Mouse (Mus musculus) heart, postnatal 10 days (tissue): ENCODE results near the gene Pfas. TPM values are rescaled to one million over a fixed set of nuclear protein-coding genes. Genes with fewer than 3 reads are reported as not detected.
"Not testable (repeated sequence)": the region's sequence is repeated elsewhere in the genome, so short reads cannot be mapped to it uniquely, and the experiment has no call there.

Source experiments
- DNase-seq, 2 experiments: peaks; one replicate each; pipeline ENCODE4 v3.0.0; 2021
- intact Hi-C: fragments of 180-260 bp; cut with DNase I; formaldehyde crosslinking; loops from one replicate; pipeline ENCODE4 v1.15.1; 2025
- total RNA-seq, 2 experiments: library from RNA; stranded (reverse); gene quantifications; 2 replicates each; pipeline ENCODE4 v1.2.3; 2021

The Pfas gene
- total RNA-seq, 2 experiments from 2014 or later, result 9.3 to 9.5 TPM

DNA sequence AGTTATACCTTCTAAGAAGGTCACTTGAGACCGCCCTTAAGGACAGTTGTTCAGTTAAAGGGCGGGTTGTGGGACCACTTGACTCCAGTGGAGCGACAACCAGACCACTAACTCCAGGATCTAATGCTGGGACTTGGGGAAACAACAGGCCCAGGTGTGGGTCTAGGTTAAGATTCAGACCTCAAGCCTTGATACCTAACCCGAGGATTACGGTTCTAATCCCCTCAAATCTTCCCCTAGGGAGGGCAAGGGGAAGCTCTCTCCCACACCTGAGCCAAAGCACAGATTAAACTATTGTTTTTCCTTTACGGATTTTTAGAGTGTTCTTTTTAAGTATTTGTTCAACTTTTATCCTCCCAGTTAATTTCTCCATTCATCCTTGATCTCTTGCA is 34.2 kb downstream of the Pfas start:
- intact Hi-C loops, result no loop called here

DNA sequence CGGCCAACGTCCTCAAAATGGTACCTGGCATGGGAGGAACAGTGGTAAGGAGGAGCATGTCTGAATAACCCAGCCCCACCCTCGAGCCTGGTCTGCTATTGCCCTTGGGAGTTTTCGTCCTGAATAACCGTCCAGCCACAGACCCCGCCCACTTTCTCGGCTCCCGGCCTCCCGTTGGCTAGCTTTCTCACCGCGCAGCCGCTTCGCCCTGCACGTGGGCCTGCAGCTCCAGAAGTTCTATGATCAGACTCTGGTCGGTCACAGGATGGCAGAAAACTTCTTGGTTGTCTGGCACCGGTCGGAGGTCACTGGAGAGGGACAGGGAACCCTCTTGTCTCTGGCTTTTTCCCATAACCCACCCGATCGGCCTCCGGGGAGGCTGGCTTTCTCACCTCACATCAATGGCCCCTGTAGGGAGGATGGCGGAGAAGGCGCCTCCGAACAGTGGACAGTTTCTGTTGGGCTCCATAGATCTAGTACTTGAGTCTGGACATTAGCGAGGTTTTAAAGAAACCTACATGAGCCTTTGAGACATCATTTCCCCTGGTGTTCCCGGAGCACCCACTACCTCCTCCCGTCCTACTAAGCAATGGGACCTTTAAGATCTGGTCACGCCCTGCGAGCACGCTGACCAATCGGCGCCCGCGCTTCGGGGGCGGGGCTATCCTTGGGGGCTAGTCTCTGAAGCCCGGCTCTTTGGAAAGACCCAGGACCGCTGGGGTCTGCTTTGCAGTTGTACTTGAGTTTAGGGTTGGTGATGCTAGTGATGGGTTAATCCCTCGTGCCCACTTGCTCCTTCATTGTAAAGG is 34.8 kb downstream of the Pfas start:
- intact Hi-C loops, result not testable (repeated sequence)
- DNase-seq, result peak; percentile 89 to 91

More for the DNA sequence above, 34.2 kb downstream of the Pfas start:
- no peak for DNase-seq

- DNase-seq, result peak in 1 of 2 experiments; percentile 41
- intact Hi-C loops, result no loop called here
Measured at GRCm38 (mm10) chr11:68970232-68970631, 38.0 kb downstream of the Pfas start.

DNA sequence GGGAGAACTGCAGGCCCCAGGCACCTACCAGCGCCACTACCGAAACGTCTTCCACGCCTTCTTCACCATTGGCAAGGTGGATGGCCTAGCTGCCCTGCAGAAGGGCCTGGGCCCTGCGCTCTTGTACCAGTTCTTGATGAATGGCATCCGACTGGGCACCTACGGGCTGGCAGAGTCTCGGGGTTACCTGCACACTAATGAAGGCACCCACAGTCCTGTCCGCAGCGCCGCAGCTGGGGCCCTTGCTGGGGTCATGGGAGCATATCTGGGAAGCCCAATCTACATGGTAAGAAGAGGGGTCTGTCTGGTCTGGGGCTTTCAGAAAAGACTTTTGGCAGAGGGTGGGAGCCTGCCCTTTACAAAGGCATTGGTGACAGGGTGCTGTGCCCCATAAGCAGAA is 39.5 kb downstream of the Pfas start:
- DNase-seq, result no peak
- intact Hi-C loops, result loop anchor here (5.0 kb wide), 1 partner anchor 69 kb away; no protein-coding TSS in a partner anchor

GRCm38 (mm10) chr11:68967337-68968282 is 40.6 kb downstream of the Pfas start, which contains the start of gene Slc25a35:
Gene Slc25a35, plus strand, starts transcription at chr11:68968131.
- intact Hi-C loops, result loop anchor here (2.0 to 5.0 kb wide), 3 partner anchors 15 to 70 kb away; no protein-coding TSS in a partner anchor
- peak; percentile 93 to 94 for DNase-seq

- DNase-seq, result no peak
- intact Hi-C loops, result loop anchor here (2.0 to 5.0 kb wide), 3 partner anchors 16 to 71 kb away; no protein-coding TSS in a partner anchor
Measured at GRCm38 (mm10) chr11:68966554-68966953, 41.7 kb downstream of the Pfas start.

- intact Hi-C loops, result loop anchor here (2.0 to 5.0 kb wide), 3 partner anchors 17 to 71 kb away; no protein-coding TSS in a partner anchor
- DNase-seq, result peak; percentile 66 to 80
Measured at GRCm38 (mm10) chr11:68965845-68966244, 42.4 kb downstream of the Pfas start.

DNA sequence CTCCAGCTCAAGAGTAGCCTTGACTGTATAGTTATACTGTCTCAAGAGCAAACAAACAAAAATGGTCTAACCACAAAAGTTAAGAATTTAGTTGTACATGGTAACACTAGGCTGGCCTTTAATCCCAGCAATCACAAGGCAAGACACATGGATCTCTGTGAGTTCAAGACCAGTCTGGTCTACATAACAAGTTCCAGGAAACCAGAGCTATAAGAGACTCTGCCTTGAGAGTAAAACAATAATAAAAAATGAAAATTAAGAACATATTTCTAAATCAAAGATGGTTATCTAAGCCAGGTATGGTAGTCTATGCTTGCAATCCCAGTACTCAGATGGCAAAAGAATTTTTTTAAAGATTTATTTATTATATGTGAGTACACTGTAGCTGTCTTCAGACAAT is 43.2 kb downstream of the Pfas start:
- intact Hi-C loops, result loop anchor here (5.0 kb wide), 1 partner anchor 72 kb away; no protein-coding TSS in a partner anchor
- DNase-seq, result no peak

GRCm38 (mm10) chr11:68963405-68963804 is 44.9 kb downstream of the Pfas start:
- intact Hi-C loops, result no loop called here
- DNase-seq, result no peak

GRCm38 (mm10) chr11:68962159-68962558 is 46.1 kb downstream of the Pfas start:
- intact Hi-C loops, DNase-seq: not testable (repeated sequence)

DNA sequence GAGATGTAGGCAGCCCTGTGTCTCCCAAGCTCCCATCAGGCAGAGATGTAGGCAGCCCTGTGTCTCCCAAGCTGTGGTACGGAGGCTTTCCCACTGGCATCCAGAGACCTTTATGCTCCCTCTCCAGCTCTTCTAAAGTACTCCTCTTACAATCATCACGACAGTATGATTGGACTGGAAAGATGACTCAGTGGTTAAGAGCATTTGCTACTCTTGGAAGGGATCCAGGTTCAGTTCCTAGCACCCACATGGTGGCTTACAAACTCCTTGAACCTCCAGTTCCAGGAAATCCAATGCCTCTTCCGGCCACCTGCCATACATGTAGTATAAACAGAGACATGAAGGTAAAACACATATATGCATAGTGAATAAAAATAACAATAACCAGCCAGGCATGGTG is 46.7 kb downstream of the Pfas start:
- intact Hi-C loops, result no loop called here
- DNase-seq, result no peak

DNA sequence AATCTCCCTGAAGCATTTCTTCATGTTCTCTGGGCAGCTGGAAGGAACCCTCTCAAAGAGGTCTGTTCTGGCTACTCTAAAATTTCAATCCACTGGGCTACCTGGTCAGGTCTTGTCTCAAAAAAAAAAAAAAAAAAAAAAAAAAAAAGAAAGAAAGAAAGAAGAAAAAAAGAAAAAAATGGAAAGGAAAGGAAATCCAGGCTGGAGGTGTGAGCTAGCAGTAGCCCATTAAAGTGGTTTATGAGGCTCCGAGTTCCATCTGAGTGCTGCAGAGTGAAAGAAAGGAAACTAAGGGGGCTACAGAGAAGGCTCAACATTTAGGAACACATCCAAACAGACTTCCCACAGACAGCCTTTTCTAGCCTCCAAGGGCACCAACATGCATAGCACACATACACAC is 50.3 kb downstream of the Pfas start:
- no peak for DNase-seq
- intact Hi-C loops, result no loop called here

GRCm38 (mm10) chr11:68957308-68957707 is 51.0 kb downstream of the Pfas start, which contains the start of gene Arhgef15:
Gene Arhgef15, minus strand, starts transcription at chr11:68957480.
- intact Hi-C loops, result no loop called here
- peak in 1 of 2 experiments; percentile 42 for DNase-seq

- intact Hi-C loops, result no loop called here
- peak; percentile 48 to 59 for DNase-seq
Measured at GRCm38 (mm10) chr11:68956697-68957096, 51.6 kb downstream of the Pfas start.

DNA sequence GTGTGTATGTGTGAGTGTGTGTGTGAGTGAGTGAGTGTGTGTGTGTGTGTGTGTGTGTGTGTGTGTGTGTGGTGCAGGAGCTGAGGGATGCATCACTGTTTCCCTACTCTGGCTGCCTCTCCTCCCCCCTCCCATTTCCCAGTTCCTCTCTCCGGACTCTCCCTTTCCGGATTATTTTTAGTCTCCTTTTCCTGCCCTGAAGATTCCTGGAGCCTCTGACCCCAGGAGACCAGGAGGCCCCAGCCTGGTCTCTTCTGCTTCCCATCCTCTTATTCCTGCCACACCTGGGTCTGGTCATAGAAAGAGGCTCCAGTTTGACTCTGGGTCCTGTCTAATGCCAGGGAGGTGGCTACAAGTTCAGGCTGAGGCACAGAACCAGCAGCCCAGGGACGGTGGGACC is 52.2 kb downstream of the Pfas start:
- intact Hi-C loops, result no loop called here
- peak; percentile 50 to 53 for DNase-seq

- intact Hi-C loops, result no loop called here
- no peak for DNase-seq
Measured at GRCm38 (mm10) chr11:68955473-68955872, 52.8 kb downstream of the Pfas start.

GRCm38 (mm10) chr11:68954408-68954807 is 53.9 kb downstream of the Pfas start:
- DNase-seq, result no peak

DNA sequence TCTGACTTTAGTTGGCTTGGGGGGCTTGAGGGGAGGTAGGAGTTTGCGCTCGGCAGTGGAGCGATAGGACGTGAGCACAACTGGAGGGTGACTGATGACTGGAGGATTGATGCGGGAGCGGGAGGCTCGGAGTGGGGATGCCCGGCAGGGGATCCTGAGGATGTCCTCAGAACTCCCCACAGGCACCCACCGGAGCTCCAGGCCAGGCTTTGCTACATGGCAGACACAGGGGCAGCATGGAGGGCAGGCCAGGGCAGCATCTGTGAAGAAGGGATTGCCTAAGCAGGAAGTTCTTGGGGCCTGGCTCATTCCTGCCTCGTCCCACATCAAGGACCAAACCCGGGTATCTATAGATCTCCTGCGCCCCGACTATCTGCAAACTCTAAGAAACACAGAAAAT is 54.4 kb downstream of the Pfas start:
- DNase-seq, result no peak
- intact Hi-C loops, result no loop called here

More at GRCm38 (mm10) chr11:68954408-68954807, 53.9 kb downstream of the Pfas start:
- intact Hi-C loops, result no loop called here

- intact Hi-C loops, result no loop called here
- DNase-seq, result no peak
Measured at GRCm38 (mm10) chr11:68947542-68947993, 60.7 kb downstream of the Pfas start.

GRCm38 (mm10) chr11:68946806-68947440 is 61.3 kb downstream of the Pfas start:
- intact Hi-C loops, result no loop called here
- no peak for DNase-seq
